Mouse (Mus musculus): Measurements from ENCODE around the gene Dnajc30.

DNA sequence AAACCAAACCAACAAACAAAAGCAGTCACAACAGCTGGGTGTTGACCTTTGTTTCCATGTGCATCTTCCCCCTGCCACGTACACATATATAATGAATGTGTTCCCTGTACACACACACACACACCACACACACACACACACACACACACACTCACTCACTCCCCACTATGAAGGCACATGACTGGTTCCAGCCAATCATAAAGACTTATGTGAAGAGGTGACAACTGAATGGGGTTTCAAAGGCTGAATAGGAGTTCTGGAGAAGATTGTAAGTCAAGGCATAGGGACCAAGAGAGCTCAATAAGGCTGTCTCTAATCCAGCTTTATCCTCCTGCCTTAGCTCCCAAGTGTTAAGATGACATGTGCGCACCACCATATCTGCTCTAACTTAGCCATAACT is 15.6 kb downstream of the Dnajc30 start:
- TF ChIP-seq CTCF (IDR thresholded peaks at IDR 0.05; ENCODE audit: borderline replicate concordance, insufficient read depth, low read length) (no peak), POLR2A (IDR thresholded peaks at IDR 0.05; ENCODE audit: low read depth, low read length) (no peak)
